27 mouse cellular contexts compared by ENCODE assay signal in genomic region chr16:23130303-23130702, GRCm38 (mm10). TPM values are rescaled to one million over a fixed set of nuclear protein-coding genes. Genes with fewer than 3 reads are reported as not detected.
A peak's percentile ranks its signal among the peaks of the same experiment; 100 is the strongest.
DNase-seq lines count a peak whose midpoint lies in the region; ATAC-seq and TF ChIP-seq lines count a peak whose summit lies in the region.
"Had no signal": no experiment of that assay in that cellular context is flagged by ENCODE, and none has a peak within 500 bp of the region (broad histone marks: within the 10 kb centered on the region; RNA-seq: fewer than 3 reads in every experiment).

No protein-coding gene starts in this region.

- H3K36me3 ChIP-seq in midbrain, embryonic 11.5 days (ENCODE audit: control insufficient read depth, insufficient read depth, low read length): no peaks in the 10 kb centered on the region
- H3K36me3 ChIP-seq in midbrain, postnatal 0 days (ENCODE audit: insufficient read depth, low read length): no peaks in the 10 kb centered on the region
- no peaks in the 10 kb centered on the region for H3K36me3 ChIP-seq in intestine, embryonic 15.5 days
- H3K36me3 ChIP-seq: embryonic facial prominence, embryonic 13.5 days; embryonic facial prominence, embryonic 15.5 days; forebrain, embryonic 15.5 days had no signal

- no peak overlapping the region for H3K9ac ChIP-seq in midbrain, embryonic 11.5 days (ENCODE audit: low read length)
- H3K9ac ChIP-seq in midbrain, postnatal 0 days (replicated peaks; ENCODE audit: low read length, poor library complexity, severe bottlenecking): no peak overlapping the region; the same call in 1 of the 2 replicates
- no peak overlapping the region for H3K9ac ChIP-seq in intestine, embryonic 15.5 days
- H3K9ac ChIP-seq: embryonic facial prominence, embryonic 13.5 days; embryonic facial prominence, embryonic 15.5 days; forebrain, embryonic 13.5 days; forebrain, embryonic 15.5 days; forebrain, postnatal 0 days had no signal

- H3K4me3 ChIP-seq in midbrain, embryonic 11.5 days (ENCODE audit: low read depth, low read length): no peak overlapping the region
- no peak overlapping the region for H3K4me3 ChIP-seq in midbrain, postnatal 0 days (ENCODE audit: low read depth, low read length)
- no peak overlapping the region for H3K4me3 ChIP-seq in intestine, embryonic 15.5 days (replicated peaks)
- H3K4me3 ChIP-seq: embryonic facial prominence, embryonic 13.5 days; embryonic facial prominence, embryonic 15.5 days; forebrain, embryonic 13.5 days; forebrain, embryonic 15.5 days had no signal

- H3K4me2 ChIP-seq in midbrain, embryonic 11.5 days: no peak overlapping the region
- no peak overlapping the region for H3K4me2 ChIP-seq in midbrain, postnatal 0 days (ENCODE audit: low read depth, low read length, poor library complexity, severe bottlenecking)
- no peak overlapping the region for H3K4me2 ChIP-seq in intestine, embryonic 15.5 days (replicated peaks)
- H3K4me2 ChIP-seq: embryonic facial prominence, embryonic 13.5 days; embryonic facial prominence, embryonic 15.5 days; forebrain, embryonic 13.5 days; forebrain, embryonic 15.5 days had no signal

- H3K9me3 ChIP-seq in midbrain, embryonic 11.5 days (ENCODE audit: control insufficient read depth, low read length): no peaks in the 10 kb centered on the region
- H3K9me3 ChIP-seq in midbrain, postnatal 0 days (ENCODE audit: low read length): no peaks in the 10 kb centered on the region
- no peaks in the 10 kb centered on the region for H3K9me3 ChIP-seq in intestine, embryonic 15.5 days
- H3K9me3 ChIP-seq: embryonic facial prominence, embryonic 13.5 days; embryonic facial prominence, embryonic 15.5 days; forebrain, embryonic 13.5 days; forebrain, embryonic 15.5 days; G1E had no signal

- TF ChIP-seq CTCF in midbrain, postnatal 0 days (IDR thresholded peaks at IDR 0.05): no peak

- H3K27ac ChIP-seq in midbrain, embryonic 11.5 days (ENCODE audit: low read depth, low read length): no peak overlapping the region
- H3K27ac ChIP-seq in midbrain, postnatal 0 days (ENCODE audit: low read depth, low read length): no peak overlapping the region
- H3K27ac ChIP-seq in intestine, embryonic 15.5 days: no peak overlapping the region
- H3K27ac ChIP-seq: embryonic facial prominence, embryonic 13.5 days; embryonic facial prominence, embryonic 15.5 days; forebrain, embryonic 13.5 days; forebrain, embryonic 15.5 days had no signal

- WGBS in midbrain, embryonic 11.5 days: 85% methylated on average over 3 of the region's 3 CpGs
- WGBS in midbrain, postnatal 0 days: 91% methylated on average over 3 of the region's 3 CpGs
- 87% methylated on average over 3 of the region's 3 CpGs for WGBS in intestine, embryonic 15.5 days

- peaks cover 15% of the 10 kb centered on the region; the same call in 1 of the 2 replicates for H3K4me1 ChIP-seq in midbrain, embryonic 11.5 days (ENCODE audit: control insufficient read depth, insufficient read depth, low read length)
- peaks cover 8% of the 10 kb centered on the region; the same call in 1 of the 2 replicates for H3K4me1 ChIP-seq in midbrain, postnatal 0 days (ENCODE audit: insufficient read depth, low read length)
- peaks cover 4% of the 10 kb centered on the region; the same call in 1 of the 2 replicates for H3K4me1 ChIP-seq in intestine, embryonic 15.5 days (replicated peaks)

- peak; percentile 12 for DNase-seq in midbrain, embryonic 11.5 days (ENCODE audit: low spot score, missing footprints)
- no peak for DNase-seq in midbrain, postnatal 0 days (ENCODE audit: low spot score)
- DNase-seq in adipocyte (ENCODE audit: low spot score): peak; percentile 41
- no peak for DNase-seq in left cerebral cortex, adult 11 months (ENCODE audit: low spot score)
- DNase-seq: adrenal gland, adult 2 months; adrenal gland, postnatal 10 days; adrenal gland, postnatal 25 days; cerebellum, adult 11 months; cerebellum, adult 18-20 months; cerebellum, adult 8-10 months; cerebellum, adult 9-11 months; cerebellum, postnatal 14 days; cerebellum, postnatal 36 days; embryo, embryonic 11 days; forebrain, postnatal 0 days had no signal

- H3K27me3 ChIP-seq in midbrain, embryonic 11.5 days (ENCODE audit: control insufficient read depth, insufficient read depth, low read length): no peaks in the 10 kb centered on the region
- H3K27me3 ChIP-seq in midbrain, postnatal 0 days (ENCODE audit: insufficient read depth, low read length): no peaks in the 10 kb centered on the region
- no peaks in the 10 kb centered on the region for H3K27me3 ChIP-seq in intestine, embryonic 15.5 days (replicated peaks)
- H3K27me3 ChIP-seq: embryonic facial prominence, embryonic 13.5 days; embryonic facial prominence, embryonic 15.5 days; forebrain, embryonic 13.5 days; forebrain, embryonic 15.5 days; Patski had no signal

- ATAC-seq in midbrain, embryonic 11.5 days (ENCODE audit: low FRiP score): no peak
- no peak for ATAC-seq in midbrain, postnatal 0 days (ENCODE audit: low FRiP score)
- ATAC-seq in intestine, embryonic 15.5 days: no peak
- ATAC-seq: activated CD4-positive, CD25-positive, alpha-beta regulatory T cell, adult 4 months; forebrain, embryonic 13.5 days; forebrain, embryonic 15.5 days; forebrain, postnatal 0 days; Patski had no signal

RNA-seq across cellular contexts. Expression of gene Rfc4, which starts 2.8 kb away (rescaled TPM):
- polyA plus RNA-seq in midbrain, embryonic 11.5 days (2014; fragmentation: Nextera tagmentation; extraction: Ambion mirVana): 237 and 249 TPM in 2 replicates
- 8.6 and 10.0 TPM in 2 replicates for total RNA-seq in midbrain, postnatal 0 days (2014; rRNA removed)
- 20.4 and 22.6 TPM in 2 replicates for polyA plus RNA-seq in midbrain, postnatal 0 days (2015; fragmentation: Nextera tagmentation; extraction: Ambion mirVana)
- 118 and 130 TPM in 2 replicates for polyA plus RNA-seq in intestine, embryonic 15.5 days (2015; fragmentation: Nextera tagmentation; extraction: Ambion mirVana)
- polyA plus RNA-seq: adrenal gland, adult 2 months had no signal

RNA-seq across cellular contexts. Expression of gene Adipoq, which starts 16.0 kb away (rescaled TPM):
- polyA plus RNA-seq in midbrain, embryonic 11.5 days (2014; fragmentation: Nextera tagmentation; extraction: Ambion mirVana): 0.22 TPM in 1 of 2 replicates, not detected in the other
- total RNA-seq in midbrain, postnatal 0 days (2014; rRNA removed): not detected in 2 replicates
- polyA plus RNA-seq in midbrain, postnatal 0 days (2015; fragmentation: Nextera tagmentation; extraction: Ambion mirVana): not detected in 2 replicates
- polyA plus RNA-seq in intestine, embryonic 15.5 days (2015; fragmentation: Nextera tagmentation; extraction: Ambion mirVana): not detected in 2 replicates
- total RNA-seq: common myeloid progenitor, adult 5-6 weeks had no signal
- polyA plus RNA-seq: activated CD4-positive, CD25-positive, alpha-beta regulatory T cell, adult 4 months; C2C12; embryonic facial prominence, embryonic 11.5 days; embryonic facial prominence, embryonic 13.5 days; forebrain, embryonic 11.5 days; forebrain, embryonic 13.5 days; forebrain, embryonic 15.5 days; forebrain, postnatal 0 days; G1E; Patski had no signal

RNA-seq across cellular contexts. Expression of gene Eif4a2, which starts 23.1 kb away (rescaled TPM):
- 210 and 232 TPM in 2 replicates for polyA plus RNA-seq in midbrain, embryonic 11.5 days (2014; fragmentation: Nextera tagmentation; extraction: Ambion mirVana)
- 647 and 778 TPM in 2 replicates for total RNA-seq in midbrain, postnatal 0 days (2014; rRNA removed)
- 291 and 295 TPM in 2 replicates for polyA plus RNA-seq in midbrain, postnatal 0 days (2015; fragmentation: Nextera tagmentation; extraction: Ambion mirVana)
- 204 and 222 TPM in 2 replicates for polyA plus RNA-seq in intestine, embryonic 15.5 days (2015; fragmentation: Nextera tagmentation; extraction: Ambion mirVana)

Comparison
In these comparisons a context has a peak if more than half of its experiments do, and no peak if none do; other contexts are left out.
1. DNase-seq: peak in midbrain, embryonic 11.5 days (single experiment) and adipocyte (single experiment); none in midbrain, postnatal 0 days (single experiment) and left cerebral cortex, adult 11 months (single experiment).